ENCODE assay signal across 28 mouse cellular contexts in genomic region chr1:52855904-52856601, GRCm38 (mm10). TPM values are rescaled to one million over a fixed set of nuclear protein-coding genes. Genes with fewer than 3 reads are reported as not detected.
A peak's percentile ranks its signal among the peaks of the same experiment; 100 is the strongest.
DNase-seq lines count a peak whose midpoint lies in the region; ATAC-seq and TF ChIP-seq lines count a peak whose summit lies in the region.
"Had no signal": no experiment of that assay in that cellular context is flagged by ENCODE, and none has a peak within 500 bp of the region (broad histone marks: within the 10 kb centered on the region; RNA-seq: fewer than 3 reads in every experiment).

No protein-coding gene starts in this region.

- H3K27me3 ChIP-seq in forebrain, embryonic 12.5 days: no peaks in the 10 kb centered on the region
- no peaks in the 10 kb centered on the region for H3K27me3 ChIP-seq in hindbrain, embryonic 12.5 days
- H3K27me3 ChIP-seq: embryonic facial prominence, embryonic 12.5 days; embryonic facial prominence, embryonic 15.5 days; forebrain, embryonic 15.5 days; heart, embryonic 12.5 days; heart, embryonic 15.5 days; intestine, embryonic 15.5 days had no signal

- no peak for ATAC-seq in forebrain, embryonic 12.5 days (ENCODE audit: low FRiP score)
- no peak for ATAC-seq in hindbrain, embryonic 12.5 days (ENCODE audit: low FRiP score)
- ATAC-seq: activated CD4-positive, CD25-positive, alpha-beta regulatory T cell, adult 4 months; forebrain, embryonic 15.5 days; hindbrain, postnatal 0 days; intestine, embryonic 15.5 days had no signal

- H3K4me1 ChIP-seq in ES-E14 (ENCODE audit: control insufficient read depth in 2 of 2, insufficient read depth in 2 of 2, low read length in 2 of 2, poor library complexity in 1 of 2): no peaks in the 10 kb centered on the region
- no peaks in the 10 kb centered on the region for H3K4me1 ChIP-seq in forebrain, embryonic 12.5 days
- no peaks in the 10 kb centered on the region for H3K4me1 ChIP-seq in hindbrain, embryonic 12.5 days
- H3K4me1 ChIP-seq: embryonic facial prominence, embryonic 12.5 days; embryonic facial prominence, embryonic 15.5 days; forebrain, embryonic 15.5 days; hindbrain, embryonic 10.5 days; intestine, embryonic 15.5 days had no signal

- no peak overlapping the region for H3K27ac ChIP-seq in ES-E14 (ENCODE audit: insufficient read depth, low read depth, low read length, poor library complexity, severe bottlenecking)
- no peak overlapping the region for H3K27ac ChIP-seq in forebrain, embryonic 12.5 days
- no peak overlapping the region for H3K27ac ChIP-seq in hindbrain, embryonic 12.5 days
- H3K27ac ChIP-seq: embryonic facial prominence, embryonic 12.5 days; embryonic facial prominence, embryonic 15.5 days; forebrain, embryonic 15.5 days; heart, embryonic 15.5 days; hindbrain, embryonic 10.5 days; hindbrain, embryonic 14.5 days; hindbrain, postnatal 0 days; intestine, embryonic 15.5 days had no signal

- no peak overlapping the region for H3K4me2 ChIP-seq in forebrain, embryonic 12.5 days
- H3K4me2 ChIP-seq in hindbrain, embryonic 12.5 days (replicated peaks): no peak overlapping the region
- H3K4me2 ChIP-seq: embryonic facial prominence, embryonic 12.5 days; embryonic facial prominence, embryonic 15.5 days; forebrain, embryonic 15.5 days; heart, embryonic 12.5 days; heart, embryonic 15.5 days; hindbrain, embryonic 14.5 days; intestine, embryonic 15.5 days had no signal

- H3K4me3 ChIP-seq in ES-E14 (ENCODE audit: insufficient read depth in 1 of 2, low read depth in 1 of 2, low read length in 2 of 2, poor library complexity in 1 of 2, severe bottlenecking in 1 of 2): no peak overlapping the region
- H3K4me3 ChIP-seq in forebrain, embryonic 12.5 days (replicated peaks): no peak overlapping the region
- H3K4me3 ChIP-seq in hindbrain, embryonic 12.5 days: no peak overlapping the region
- H3K4me3 ChIP-seq: embryonic facial prominence, embryonic 12.5 days; embryonic facial prominence, embryonic 15.5 days; forebrain, embryonic 15.5 days; heart, embryonic 12.5 days; heart, embryonic 15.5 days; hindbrain, embryonic 10.5 days; intestine, embryonic 15.5 days had no signal

- H3K9me3 ChIP-seq in ES-E14 (ENCODE audit: control insufficient read depth, insufficient read depth, low read depth, low read length): no peaks in the 10 kb centered on the region
- H3K9me3 ChIP-seq in forebrain, embryonic 12.5 days: no peaks in the 10 kb centered on the region
- no peaks in the 10 kb centered on the region for H3K9me3 ChIP-seq in hindbrain, embryonic 12.5 days (replicated peaks)
- H3K9me3 ChIP-seq: embryonic facial prominence, embryonic 12.5 days; embryonic facial prominence, embryonic 15.5 days; forebrain, embryonic 15.5 days; heart, embryonic 12.5 days; heart, embryonic 15.5 days; hindbrain, embryonic 10.5 days; intestine, embryonic 15.5 days had no signal

- H3K36me3 ChIP-seq in ES-E14 (ENCODE audit: control insufficient read depth, insufficient read depth, low read length, poor library complexity, severe bottlenecking): no peaks in the 10 kb centered on the region; the same call in 1 of the 2 replicates
- H3K36me3 ChIP-seq in forebrain, embryonic 12.5 days (replicated peaks): no peaks in the 10 kb centered on the region
- peaks cover 10% of the 10 kb centered on the region; the same call in 1 of the 2 replicates for H3K36me3 ChIP-seq in hindbrain, embryonic 12.5 days
- H3K36me3 ChIP-seq: embryonic facial prominence, embryonic 12.5 days; forebrain, embryonic 15.5 days; heart, embryonic 15.5 days; intestine, embryonic 15.5 days had no signal

- H3K9ac ChIP-seq in ES-E14 (ENCODE audit: insufficient read depth, low read depth, low read length, poor library complexity, severe bottlenecking): no peak overlapping the region
- H3K9ac ChIP-seq in forebrain, embryonic 12.5 days: no peak overlapping the region
- H3K9ac ChIP-seq in hindbrain, embryonic 12.5 days: no peak overlapping the region
- H3K9ac ChIP-seq: embryonic facial prominence, embryonic 12.5 days; embryonic facial prominence, embryonic 15.5 days; forebrain, embryonic 15.5 days; heart, embryonic 12.5 days; heart, embryonic 15.5 days; hindbrain, embryonic 14.5 days; intestine, embryonic 15.5 days had no signal

- 87% methylated on average over 7 of the region's 7 CpGs for WGBS in forebrain, embryonic 12.5 days
- WGBS in hindbrain, embryonic 12.5 days: 84% methylated on average over 7 of the region's 7 CpGs

- DNase-seq in 3T3-L1 (ENCODE audit: low read depth, low spot score) (peak; percentile 16), ES-E14 (ENCODE audit: low read depth, low spot score) (no peak)
- peak; percentile 3 for DNase-seq in CD4-positive, CD25-positive, alpha-beta regulatory T cell, adult 2 months (ENCODE audit: low read depth, low spot score)
- DNase-seq in thymus, postnatal 4 days: no peak
- no peak for DNase-seq in layer of hippocampus, adult 18-20 months (ENCODE audit: low spot score in 2 of 2)
- DNase-seq: adrenal gland, postnatal 10 days; adrenal gland, postnatal 36 days; B cell, adult 2 months; cerebellum, adult 18-20 months; cerebellum, adult 9-11 months; cerebellum, postnatal 25 days; gastrocnemius, postnatal 25 days; heart, adult 18-20 months; heart, postnatal 10 days; heart, postnatal 36 days; kidney, adult 11 months had no signal

- in situ Hi-C loops in ES-E14 (cut with MboI; ENCODE audit: low sequenced_read_pairs in 2 of 2, unreplicated experiment in 2 of 2): no loop called here

TF ChIP-seq in ES-E14, 5 proteins besides CTCF, POLR2A, EP300 and RAD21:
- TF ChIP-seq MAFK (IDR thresholded peaks at IDR 0.05; ENCODE audit: insufficient read depth, low read depth, low read length): no peak
- no peak for TF ChIP-seq ZC3H11A (IDR thresholded peaks at IDR 0.05; ENCODE audit: borderline replicate concordance, low read depth, low read length)
- TF ChIP-seq HCFC1 (IDR thresholded peaks at IDR 0.05; ENCODE audit: borderline replicate concordance, insufficient read depth, low read length): no peak
- peak; percentile 39; the same call in 1 of the 2 replicates for TF ChIP-seq ZNF384 (IDR thresholded peaks at IDR 0.05; ENCODE audit: low read depth, low read length)

RNA-seq across cellular contexts. Expression of gene Hibch, which starts 11.3 kb away (rescaled TPM):
- 11.4 and 12.9 TPM in 2 replicates for total RNA-seq in ES-E14 (2012; rRNA removed)
- 22.8 and 23.6 TPM in 2 replicates for polyA plus RNA-seq in forebrain, embryonic 12.5 days (2016; fragmentation: Nextera tagmentation; extraction: Ambion mirVana)
- polyA plus RNA-seq in hindbrain, embryonic 12.5 days (2016; fragmentation: Nextera tagmentation; extraction: Ambion mirVana): 32.0 and 32.6 TPM in 2 replicates
- 10 to 100 TPM; 17.7 to 18.0 TPM for total RNA-seq in layer of hippocampus, adult 18-20 months (2021)

RNA-seq across cellular contexts. Expression of gene Inpp1, which starts 38.6 kb away (rescaled TPM):
- 4.7 and 5.1 TPM in 2 replicates for total RNA-seq in ES-E14 (2012; rRNA removed)
- 12.0 and 13.2 TPM in 2 replicates for polyA plus RNA-seq in forebrain, embryonic 12.5 days (2016; fragmentation: Nextera tagmentation; extraction: Ambion mirVana)
- 15.7 and 21.0 TPM in 2 replicates for polyA plus RNA-seq in hindbrain, embryonic 12.5 days (2016; fragmentation: Nextera tagmentation; extraction: Ambion mirVana)
- 10 to 100 TPM; 32.0 to 34.3 TPM for total RNA-seq in layer of hippocampus, adult 18-20 months (2021)

Comparison
In these comparisons a context has a peak if more than half of its experiments do, and no peak if none do; other contexts are left out.
1. DNase-seq: peak in 3T3-L1 (single experiment) and CD4-positive, CD25-positive, alpha-beta regulatory T cell, adult 2 months (single experiment); none in ES-E14 (single experiment), thymus, postnatal 4 days (single experiment) and layer of hippocampus, adult 18-20 months (0 of 2).